Mouse (Mus musculus): ENCODE measurements at regions not wholly inside any gene's neighbourhood (a gene's known extent, or its start where the extent isn't known, plus 50 kb on each side); places are given as distances from the start of the nearest gene placed in this dataset.

GRCm38 (mm10) chr3:80284656-80285055 is 400.3 kb downstream of the Fam198b start:
- DNase-seq: no peak

DNA sequence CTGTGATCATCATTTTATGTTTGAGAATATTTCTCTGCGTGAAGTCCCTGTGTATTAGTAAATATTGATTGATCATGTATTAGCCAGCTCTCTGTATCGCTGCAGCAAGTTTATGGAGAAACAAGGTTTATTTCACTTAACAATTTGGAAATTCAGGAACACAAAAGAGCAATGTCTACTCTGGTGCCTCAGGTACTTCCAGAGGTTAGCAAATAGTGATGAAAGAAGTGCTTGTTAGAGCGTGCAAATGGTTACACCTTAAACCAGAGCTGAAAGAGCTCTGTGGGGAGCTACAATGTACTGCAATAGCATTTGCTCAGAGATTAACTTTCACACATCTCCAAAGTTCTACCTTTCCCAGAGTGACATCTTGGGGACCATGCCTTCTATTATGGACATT is 400.9 kb downstream of the Fam198b start:
- no peak for DNase-seq

DNA sequence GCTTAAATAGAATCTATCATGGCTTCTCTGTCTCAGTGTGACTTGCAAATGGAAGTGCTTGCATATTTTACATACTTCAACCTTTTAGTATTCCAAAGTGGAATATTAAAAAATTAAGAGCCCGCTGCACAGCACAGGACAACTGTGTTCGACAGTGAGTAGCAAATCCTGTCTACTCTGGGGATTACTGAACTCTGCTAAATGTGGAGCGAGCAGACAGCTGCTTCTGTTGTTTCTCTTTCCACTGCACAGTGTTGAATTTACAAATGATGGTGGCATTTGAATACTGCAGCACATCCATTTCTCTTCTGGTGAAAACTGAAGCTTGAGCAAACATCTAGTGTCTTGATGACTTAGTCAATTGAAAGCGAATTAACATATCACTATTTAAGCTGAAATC is 409.2 kb downstream of the Fam198b start:
- DNase-seq: no peak

DNA sequence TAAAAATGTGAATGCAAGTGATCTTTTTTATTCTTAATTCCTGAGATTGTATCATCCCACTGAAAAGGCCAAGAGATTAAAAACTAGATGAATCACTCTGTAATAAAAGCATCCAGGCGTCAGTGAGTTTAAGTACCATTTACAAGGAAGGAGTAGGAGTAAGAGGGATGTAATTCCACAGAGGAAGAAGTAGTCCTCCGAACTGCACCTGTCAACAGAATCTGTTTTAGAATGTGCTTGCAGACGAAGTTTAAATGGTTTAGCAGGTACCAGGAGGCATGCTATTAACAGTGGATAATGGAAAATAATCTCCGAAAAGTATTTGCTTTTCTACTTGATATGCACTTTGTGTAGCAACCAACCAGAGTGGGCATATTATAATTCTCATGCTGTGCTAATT is 423.3 kb downstream of the Fam198b start:
- DNase-seq: peak; percentile 12

GRCm38 (mm10) chr3:80309931-80310330 is 425.6 kb downstream of the Fam198b start:
- no peak for DNase-seq

DNA sequence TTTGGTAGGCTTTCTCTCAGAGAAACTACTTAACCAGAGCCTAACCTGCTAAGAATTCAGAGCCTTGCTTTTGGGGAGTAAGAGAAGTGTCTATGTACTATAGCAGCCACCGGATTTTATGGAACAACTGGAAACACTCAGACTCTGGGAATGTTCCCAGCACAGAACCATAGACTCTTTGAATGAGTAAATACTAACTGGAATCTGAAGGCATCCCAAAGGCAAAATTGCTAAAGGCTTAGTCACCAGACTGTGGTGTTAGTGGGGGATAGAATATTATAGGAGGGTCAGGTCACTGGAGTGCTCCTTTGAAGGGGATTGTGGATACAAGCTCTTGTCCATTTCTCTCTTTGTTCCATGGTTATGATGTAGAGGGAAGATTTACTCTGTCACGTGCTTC is 427.4 kb downstream of the Fam198b start:
- DNase-seq: no peak

DNA sequence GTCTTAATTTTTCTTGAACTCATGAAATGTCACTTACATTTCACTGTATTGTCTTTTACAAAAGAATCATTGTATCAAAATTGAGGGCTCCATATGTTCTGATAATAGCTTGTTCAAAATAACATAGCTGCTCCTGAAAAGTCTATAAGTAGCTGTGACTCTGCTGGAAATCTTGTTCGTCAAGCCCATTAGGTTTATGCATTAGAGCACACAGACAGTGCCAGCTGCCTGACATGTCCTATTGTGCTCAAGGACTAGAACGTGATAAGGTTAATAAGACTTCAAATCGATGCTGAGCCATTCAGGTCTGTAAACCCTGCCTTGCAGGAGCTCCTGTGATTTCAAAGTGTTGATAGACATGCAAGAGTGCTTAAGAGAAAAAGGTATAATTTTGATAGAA is 438.0 kb downstream of the Fam198b start:
- no peak for DNase-seq

DNA sequence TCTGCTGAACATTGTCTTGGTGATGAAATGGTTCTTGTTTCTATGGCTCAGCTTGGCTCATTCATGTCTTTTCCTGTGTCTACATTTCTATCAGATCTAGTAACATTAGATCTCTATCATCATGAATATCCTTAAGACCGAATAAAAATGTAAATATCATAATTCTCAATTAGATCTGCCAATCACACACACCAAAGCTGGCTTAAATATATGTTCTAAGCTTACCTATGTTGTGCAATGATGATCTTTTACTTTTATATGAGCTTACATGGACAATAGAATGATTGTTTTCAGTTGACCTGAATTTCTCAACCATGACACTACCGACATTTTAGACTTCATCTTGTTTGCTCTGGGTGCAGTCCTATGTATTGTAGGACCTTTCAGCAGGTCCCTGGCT is 440.4 kb downstream of the Fam198b start:
- DNase-seq: no peak

GRCm38 (mm10) chr3:80331776-80332175 is 447.4 kb downstream of the Fam198b start:
- no peak for DNase-seq

DNA sequence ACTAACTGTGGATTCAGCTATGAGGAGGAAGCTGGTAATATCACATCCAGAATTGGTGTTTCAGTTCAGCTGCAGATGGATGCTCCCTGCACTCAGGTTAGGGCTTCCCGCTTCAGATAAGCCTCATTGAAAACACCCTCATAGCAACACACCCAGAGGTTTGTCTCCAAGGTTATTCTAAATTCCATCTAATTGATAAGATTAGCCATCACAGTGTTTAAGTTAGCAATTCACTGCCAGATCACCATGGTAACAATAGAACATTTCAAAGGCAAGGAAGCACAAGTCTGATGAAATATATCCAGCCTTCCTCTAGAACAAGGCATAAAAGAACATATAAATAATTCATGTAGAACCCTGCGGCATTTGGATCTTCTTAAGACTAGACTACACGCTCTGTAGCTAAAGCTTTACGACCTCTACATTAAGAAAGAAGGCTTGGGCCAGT is 450.1 kb downstream of the Fam198b start:
- peak; percentile 33 for DNase-seq

DNA sequence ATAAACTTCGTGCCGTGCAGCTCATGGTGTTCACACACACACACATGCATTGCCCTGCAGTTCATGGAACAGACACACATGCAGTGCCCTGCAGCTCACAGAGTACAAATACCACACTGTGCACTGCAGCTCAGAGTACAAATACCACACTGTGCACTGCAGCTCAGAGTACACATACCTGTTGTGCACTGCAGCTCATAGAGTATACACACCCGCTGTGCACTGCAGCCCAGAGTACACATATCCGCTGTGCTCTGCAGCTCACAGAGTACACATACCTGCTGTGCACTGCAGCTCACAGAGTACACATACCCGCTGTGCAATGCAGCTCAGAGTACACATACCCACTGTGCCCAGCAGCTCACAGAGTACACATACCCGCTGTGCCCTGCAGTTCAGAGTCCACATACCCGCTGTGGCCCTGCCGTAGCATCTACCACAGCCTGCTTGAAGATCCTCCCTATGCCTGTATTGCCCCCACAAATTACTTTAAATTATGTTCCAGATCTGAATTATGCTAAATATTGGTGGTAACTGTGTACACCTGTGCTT is 451.9 kb downstream of the Fam198b start:
- no peak for DNase-seq

DNA sequence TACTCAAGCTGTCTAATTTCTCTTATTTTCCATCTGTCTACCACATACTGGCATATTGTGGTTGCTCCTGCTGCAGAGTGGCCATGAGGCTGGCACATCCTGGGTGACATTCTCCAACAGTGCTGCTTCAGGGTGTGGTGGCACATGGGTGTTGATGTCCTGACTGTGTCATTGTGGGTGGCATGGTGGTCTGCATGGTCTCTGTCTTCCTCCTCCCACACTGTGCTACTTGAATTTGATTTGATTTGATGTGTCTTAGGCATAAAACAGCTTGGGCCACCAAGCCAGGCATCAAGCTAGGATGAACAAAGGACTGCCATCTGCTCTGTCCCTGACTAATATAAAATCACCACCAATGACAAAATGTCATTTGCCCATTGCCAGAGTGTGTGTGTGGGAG is 434.7 kb downstream of the Gria2 start:
- DNase-seq: no peak

GRCm38 (mm10) chr3:80369214-80369941 is 433.3 kb downstream of the Gria2 start:
- peak; percentile 52 for DNase-seq

DNA sequence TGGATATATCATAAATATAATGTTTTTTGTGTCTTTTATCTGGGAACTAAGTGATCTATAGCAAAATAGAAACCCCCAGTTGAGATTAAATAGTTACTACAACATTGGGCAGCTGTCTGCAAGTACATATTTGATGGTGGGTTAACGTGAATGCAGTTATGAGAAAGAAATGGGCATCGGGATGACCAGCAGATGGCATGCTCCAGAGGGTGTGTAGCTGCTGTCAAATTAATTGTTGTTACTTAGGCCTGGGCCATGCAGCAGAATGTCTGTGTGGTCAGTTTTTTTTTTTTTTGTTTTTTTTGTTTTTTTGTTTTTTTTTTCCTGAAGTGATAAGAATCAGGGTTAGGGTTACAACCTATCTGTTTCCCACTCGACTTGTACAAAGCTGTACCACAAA is 430.2 kb downstream of the Gria2 start:
- DNase-seq: no peak

GRCm38 (mm10) chr3:80385986-80386385 is 416.6 kb downstream of the Gria2 start:
- DNase-seq: no peak

DNA sequence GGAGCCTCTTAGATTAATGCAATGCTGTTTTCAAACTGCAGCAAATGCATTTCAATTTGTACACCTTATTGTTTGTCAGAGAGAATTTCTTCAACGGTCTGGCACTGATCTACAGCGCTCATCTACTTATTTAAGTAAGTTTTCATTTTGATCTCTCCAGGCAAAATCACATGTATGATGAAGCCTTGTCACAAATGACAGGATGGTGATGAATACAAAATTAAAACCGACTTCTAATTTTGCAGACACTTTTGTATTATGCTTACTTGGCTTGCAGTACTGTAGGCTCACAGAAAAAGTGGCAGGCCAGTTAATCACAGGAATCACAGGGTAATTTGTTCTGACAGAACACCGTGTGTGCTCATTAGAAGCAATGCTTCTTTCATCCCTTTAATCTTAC is 406.4 kb downstream of the Gria2 start:
- DNase-seq: no peak

- DNase-seq: no peak
Observed at GRCm38 (mm10) chr3:80420453-80420852, 382.2 kb downstream of the Gria2 start.

DNA sequence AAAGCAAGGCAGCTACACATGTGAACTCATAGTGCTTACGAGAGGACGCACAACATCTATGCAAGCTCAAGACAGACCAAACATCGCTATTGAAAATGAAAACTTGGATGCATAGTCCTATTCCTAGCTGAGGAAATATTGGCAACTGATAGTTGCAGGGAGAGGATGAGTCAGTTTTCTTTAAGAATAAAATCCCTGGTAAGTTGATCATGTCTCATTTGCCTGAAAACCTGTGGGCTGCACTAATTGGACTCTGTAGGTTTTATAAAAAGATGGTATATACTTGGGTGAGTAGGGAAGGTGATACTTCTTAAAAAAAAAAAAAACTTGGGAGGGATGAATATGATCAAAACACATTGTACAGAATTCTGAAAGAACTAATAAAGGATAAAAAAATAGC is 381.2 kb downstream of the Gria2 start:
- peak; percentile 6 for DNase-seq

DNA sequence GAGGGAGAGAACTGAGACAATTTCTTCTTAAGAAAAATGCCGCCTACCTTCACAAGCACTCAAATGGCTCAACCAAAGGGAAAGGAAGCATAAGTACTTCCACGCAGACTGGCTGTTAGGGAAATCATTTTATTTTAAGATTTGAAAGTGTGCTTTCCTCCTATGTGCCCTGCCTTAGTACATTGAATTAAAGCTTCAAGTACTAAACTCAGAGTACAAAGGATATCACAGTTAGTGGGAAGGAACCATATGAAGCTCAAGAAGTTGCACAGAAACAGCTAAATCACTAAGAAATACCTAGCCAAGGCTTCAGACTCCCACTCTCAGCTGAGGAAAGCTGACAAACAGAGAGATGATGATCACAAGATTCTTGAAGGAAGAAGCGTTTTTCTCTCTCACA is 380.5 kb downstream of the Gria2 start:
- DNase-seq: peak; percentile 52

DNA sequence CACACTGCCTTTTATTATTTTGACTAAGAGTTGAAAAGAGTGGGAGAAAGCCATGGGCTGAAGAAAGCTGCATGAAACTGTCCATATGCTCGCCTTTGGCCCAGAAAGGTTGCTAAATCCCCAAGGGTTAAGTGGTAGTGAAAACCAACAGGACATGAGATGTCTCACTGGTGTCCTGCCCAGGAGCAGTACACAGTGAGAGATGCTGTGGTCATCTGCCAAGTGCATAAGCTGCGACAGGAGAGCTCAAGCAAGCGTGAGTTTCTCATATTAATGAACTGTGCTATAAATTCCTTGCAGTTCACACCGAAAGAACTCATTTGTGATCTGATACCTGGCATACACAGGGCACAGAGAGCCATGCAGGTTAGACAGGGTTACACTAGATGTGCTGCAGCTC is 380.0 kb downstream of the Gria2 start:
- DNase-seq: peak; percentile 6

All from right cerebral cortex, adult 18-20 months (tissue).